Mouse (Mus musculus): ENCODE data around the gene Rasgrf1.

- TF ChIP-seq TAL1 (IDR thresholded peaks at IDR 0.05; ENCODE audit: low read length) (no peak), GATA1 (IDR thresholded peaks at IDR 0.05; ENCODE audit: low read length) (no peak)
These were observed 298 bp downstream of the Rasgrf1 start for GRCm38 (mm10) chr9:89910011-89910400.

Measured in erythroblast, embryonic 14.5 days (primary cell).